Mouse (Mus musculus) left cerebral cortex, adult 11 months (tissue): ENCODE measurements around the gene Aoc1.

ENCODE experiments used
- DNase-seq: peaks from one replicate; pipeline ENCODE4 v3.0.0; 2022; ENCODE audit warnings: low spot score

The Aoc1 gene

DNA sequence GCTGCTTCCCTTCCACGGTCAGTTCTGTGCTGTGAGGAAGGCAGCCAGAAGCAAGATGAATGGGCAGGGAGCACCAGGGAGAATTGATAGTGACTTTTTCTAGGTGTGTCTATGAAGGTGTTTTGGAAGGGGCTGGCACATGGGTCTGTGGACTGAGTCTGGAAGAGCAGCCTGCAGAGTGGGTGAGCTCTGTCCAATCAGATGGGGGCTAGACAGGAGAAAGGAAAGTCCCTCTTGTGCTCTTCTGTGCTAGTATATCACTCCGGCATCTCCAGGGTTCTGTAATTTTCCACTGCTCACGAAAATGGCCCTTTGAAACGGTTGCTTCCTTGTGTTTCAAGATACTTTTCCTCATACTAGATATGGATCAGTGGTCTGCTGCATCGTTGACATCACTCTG lies at the start of gene Aoc1:
Gene Aoc1 (plus strand): TSS at position 301 of the 400 bp plus-strand sequence.
- DNase-seq = no peak

DNA sequence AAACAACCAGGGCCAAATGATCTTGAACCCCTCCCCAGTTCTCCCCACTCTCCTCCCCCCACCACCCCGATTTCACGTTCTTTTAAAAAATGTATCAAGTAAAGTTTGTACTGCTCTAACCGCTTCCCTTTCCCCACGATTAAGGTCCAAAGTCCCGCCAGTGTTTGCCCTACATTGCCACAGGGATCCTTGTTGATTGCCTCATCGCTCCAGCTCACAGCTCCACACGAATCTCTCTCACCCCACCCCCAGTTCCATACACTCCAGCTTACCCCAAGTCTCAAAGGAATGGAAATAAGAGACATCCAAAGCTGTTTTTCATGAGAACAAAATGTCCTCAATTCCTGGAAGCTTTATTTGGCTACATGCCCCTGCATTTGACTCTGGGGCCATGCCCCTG lies 47.7 kb upstream of the Aoc1 start:
- no peak for DNase-seq

DNA sequence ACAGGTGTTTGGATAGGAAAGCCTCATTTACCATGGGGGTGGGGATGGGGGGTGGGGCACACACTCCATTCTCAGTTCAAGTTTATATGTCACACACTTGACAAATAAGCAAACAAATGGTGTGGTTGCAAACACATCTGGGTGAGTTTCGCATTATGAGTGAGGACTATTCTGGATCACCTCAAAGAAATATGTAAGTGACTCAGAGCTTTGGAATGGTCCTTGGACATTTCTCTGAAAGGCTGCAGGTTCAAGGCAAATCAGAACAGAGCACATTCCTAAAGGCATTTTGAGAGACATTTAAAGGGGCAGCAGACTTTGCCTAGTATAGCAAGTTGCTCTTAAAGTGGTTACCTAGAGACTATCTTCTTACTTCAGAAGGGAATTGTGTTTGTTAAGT lies 43.7 kb upstream of the Aoc1 start:
- no peak for DNase-seq

DNA sequence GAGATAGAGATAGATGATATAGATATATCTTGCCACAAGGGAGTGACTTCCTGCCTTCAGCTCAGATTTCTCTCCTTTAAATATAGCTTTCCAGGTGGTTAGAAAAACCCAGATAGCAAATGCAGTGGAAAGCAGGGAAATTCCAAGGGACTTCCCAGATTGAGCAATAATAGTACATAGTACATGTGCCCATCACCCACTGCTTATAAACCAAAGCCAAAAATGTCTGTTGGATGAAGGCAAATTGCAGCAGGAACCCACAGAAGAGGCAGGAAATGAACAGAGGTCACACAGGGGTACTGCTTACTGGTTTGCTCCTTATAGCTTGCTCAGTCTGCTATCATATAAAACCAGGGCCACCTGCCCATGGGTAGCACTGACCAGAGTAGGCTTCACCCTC lies 43.0 kb upstream of the Aoc1 start:
- no peak for DNase-seq

DNA sequence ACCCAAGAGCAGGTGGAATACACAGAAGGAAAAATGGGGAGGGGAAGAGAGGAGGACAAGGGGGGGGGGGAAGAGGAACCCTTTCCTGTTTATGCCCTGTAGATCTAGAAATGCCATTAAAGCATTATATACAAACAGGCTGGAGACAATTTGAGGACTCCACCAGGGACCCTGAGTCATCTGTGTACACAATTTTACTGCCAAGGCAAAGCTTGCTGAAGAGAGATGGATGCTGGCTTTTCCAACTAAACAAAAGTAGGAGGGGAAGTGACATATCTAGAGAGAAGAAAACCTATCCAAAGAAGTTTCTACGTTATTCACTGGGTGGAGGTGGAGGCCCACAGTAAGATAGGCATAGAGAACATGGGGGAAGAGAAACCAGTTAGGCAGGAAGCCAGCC lies 42.5 kb upstream of the Aoc1 start:
- no peak for DNase-seq

DNA sequence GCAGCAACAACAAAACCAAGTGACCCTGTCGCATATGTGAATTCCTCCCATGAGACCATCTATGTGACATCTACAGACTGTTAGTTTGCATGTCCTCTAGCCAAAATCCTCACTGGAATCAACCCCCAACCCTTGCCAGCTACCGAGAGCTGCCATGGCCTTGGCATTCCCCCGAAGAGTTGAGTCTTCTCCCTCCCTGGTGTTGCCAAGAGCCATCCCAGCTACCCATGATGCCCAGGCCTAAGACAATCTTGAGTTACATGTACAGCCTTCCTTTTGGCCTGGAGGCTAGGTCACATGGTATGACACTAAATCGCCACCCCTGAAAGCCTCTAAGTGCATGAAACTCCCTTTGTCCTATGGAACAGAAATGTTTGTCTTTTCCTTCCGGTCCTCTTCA lies 41.6 kb upstream of the Aoc1 start:
- no peak for DNase-seq

DNA sequence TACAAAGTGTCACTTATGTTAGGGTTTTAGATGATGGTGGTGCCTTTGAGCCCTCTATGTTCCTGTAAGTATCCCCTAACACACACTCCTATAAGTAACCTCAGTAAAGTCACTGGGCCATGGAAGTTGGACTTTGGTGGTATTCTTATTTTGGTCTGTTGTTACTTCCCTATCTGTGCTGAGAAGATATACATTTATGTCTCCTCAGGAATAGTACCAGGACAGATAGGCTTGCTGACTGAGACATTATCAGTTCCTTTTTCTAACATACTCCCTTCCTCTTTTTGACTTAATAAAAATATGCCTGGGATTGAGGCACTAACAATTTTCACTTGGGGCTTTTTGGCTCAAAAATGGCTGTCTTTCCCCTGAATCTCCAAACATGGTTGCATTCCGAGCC lies 40.3 kb upstream of the Aoc1 start:
- DNase-seq = no peak

DNA sequence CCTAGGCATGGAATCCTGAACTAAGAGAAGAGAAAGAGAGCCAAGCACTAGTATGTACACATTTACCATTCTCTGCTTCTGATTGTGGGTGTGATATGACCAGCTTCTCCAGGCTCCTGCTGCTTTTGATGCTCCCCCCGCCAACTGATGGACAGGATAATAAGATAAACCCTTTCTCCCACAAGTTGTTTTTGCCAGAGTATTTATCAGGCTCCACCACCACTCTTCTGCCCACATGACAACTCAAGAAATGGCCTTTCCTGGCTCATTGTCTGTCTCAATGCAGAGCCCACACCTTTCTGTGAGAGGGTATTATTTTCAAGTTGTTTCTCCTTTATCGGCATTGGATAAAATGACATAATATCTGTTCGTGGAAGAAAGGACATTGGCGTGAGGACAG lies 39.2 kb upstream of the Aoc1 start:
- no peak for DNase-seq

DNA sequence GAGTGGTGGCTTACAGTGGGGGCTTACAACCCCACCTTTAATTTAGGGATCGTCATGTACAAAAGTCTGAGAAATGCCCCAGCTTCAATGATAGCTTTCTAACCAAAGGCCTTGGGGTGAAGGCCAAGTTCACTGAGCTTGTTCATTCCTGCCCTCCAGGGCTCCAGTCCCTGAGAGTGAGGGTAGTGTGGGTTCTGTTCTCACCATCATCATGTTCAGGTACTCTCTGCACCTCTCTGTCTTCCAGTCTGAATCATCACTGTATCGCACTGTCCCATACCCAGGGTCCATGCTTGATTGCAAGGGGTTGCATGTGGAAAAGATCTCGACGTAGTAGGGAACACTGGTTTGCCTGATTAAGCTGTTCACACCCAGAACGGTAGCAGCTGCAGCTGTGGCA lies 37.5 kb upstream of the Aoc1 start:
- no peak for DNase-seq

DNA sequence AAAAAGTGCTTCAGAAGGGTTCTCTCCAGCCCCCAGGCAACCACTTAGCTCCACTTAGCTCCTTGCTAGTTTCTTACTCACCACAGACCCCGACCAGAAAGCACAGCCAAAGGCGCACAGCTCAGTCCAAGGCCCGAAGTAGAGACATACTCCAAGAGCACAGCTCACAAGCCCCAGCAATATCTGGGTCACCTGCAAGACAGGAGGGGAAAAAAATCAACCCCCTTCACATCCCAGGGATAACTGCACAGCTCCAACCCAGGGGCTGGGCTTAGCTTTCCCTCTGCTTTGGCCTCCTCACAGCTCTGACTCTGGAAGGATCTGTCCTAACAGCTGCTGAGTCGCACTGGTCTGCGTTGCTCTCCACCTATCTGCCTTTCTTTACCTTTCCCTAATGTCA lies 36.5 kb upstream of the Aoc1 start:
- DNase-seq = no peak

DNA sequence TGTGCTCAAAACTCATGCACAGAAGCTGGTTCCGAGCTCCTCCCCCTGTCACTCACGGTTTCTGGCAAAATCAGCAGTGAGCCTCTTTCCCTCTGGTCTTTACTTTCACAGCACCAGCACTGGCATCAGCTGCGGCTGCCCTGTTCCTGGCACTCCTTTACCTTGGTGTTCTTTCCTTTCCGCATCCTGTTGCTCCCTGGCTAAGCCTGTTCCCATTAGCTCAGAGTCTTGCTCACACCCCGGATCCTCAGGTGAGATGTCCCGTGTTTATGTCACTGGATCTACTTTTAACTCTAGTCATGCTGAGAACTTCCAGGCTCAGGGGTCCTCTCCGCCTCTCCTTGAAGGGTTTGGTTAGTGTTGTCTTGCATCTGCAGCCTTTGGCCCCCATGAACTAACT lies 35.2 kb upstream of the Aoc1 start:
- DNase-seq = no peak

DNA sequence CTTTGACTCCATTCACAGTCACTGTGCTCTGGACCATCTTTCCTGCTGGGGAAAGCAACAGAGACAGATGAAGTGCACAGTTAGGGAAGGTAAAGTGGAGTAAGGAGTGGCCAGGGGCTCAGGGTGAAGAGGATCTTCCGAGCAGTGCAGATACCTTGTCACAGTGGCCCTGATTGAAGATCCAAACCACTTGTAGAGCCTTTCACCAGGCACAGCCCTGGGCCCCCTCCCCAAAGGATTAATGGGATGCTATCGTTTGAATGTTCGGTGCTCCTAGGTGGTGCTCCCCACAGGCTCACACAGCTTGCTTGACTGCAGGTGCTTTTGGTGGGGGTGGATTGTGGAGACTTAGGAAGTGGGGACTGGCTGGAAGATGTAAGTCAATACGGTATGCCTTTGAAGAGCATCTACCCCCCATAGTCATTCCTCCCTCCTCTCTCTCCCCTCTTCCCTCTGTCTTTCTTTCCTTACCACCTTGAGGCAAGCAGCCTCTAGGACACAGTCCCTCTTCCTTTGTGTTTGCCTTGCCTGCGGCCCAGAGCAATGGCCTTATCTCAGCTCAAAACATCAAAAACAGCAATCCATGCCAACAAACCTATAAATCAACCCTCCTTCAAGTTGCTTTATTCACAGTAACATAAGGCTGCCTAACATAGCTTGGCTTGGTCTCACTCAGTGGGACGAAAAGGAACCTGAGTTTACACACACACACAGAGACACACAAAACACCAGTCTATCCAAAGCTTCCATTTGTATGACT lies 34.2 kb upstream of the Aoc1 start:
- DNase-seq = no peak

DNA sequence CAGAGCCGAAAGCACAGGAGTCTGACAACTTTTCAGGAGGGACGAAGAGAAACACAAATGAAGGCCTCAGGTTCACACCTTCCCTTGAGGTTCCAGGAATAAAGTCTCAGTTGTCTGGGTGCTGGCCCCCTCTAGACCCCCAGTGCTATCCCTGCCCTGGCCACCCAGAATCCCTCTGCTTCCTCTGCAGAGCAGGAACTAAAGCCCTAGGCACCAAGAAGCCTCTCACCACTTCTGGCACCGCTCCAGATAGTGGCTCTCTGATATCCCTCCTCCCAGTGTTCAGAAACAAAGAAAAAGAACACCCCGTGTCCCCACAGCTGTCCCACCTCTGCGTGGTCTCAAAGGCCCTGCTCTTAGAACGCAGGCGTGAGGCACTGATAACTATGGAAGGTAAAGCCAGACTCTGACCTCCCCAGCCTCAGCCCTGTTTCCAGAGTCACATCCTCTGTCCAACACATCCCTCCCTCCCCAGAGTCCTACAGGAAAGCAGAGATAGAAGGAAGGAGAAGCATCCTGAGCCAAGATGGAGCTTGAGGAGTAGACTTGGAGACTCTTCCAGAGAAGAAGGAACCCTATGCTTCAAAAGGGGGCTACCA lies 32.2 kb upstream of the Aoc1 start, which contains the start of gene Tmem176a:
Gene Tmem176a (plus strand): TSS at position 549 of the 599 bp plus-strand sequence.
- DNase-seq = no peak

DNA sequence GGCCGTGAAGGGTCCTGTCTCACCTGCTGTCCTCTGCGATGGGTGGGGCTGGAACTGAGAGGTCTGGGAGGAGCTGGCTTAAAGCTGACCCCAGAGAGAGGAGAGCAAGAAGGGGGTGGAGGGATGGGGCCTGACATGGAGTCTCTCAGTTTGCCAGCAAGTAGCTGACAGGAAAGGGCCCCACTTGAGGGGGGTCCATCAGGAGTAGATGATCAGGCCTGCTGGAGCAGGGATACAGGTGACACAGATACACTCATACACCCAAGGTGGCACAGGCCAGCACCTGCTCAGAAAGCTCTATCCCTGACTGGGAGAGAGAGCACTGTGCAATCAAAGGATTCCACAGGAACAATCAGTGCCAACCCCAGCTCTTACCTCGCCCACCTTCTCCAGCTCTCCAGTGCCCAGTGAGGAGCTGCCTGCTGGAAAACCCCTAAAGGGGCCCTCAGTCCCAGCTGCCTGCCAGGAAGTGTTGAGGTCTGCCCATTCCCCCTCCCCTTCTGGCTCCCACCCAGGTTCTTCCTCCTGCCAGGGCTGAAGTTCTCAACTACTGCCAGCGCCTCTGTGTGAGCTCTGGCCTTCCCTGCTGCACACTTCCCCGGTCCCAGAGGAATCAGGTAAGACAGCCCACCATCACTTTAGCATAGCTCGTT lies 31.6 kb upstream of the Aoc1 start, which contains the start of gene Tmem176b:
Gene Tmem176b (minus strand): TSS at position 524 of the 653 bp plus-strand sequence.
- peak; percentile 71 for DNase-seq

DNA sequence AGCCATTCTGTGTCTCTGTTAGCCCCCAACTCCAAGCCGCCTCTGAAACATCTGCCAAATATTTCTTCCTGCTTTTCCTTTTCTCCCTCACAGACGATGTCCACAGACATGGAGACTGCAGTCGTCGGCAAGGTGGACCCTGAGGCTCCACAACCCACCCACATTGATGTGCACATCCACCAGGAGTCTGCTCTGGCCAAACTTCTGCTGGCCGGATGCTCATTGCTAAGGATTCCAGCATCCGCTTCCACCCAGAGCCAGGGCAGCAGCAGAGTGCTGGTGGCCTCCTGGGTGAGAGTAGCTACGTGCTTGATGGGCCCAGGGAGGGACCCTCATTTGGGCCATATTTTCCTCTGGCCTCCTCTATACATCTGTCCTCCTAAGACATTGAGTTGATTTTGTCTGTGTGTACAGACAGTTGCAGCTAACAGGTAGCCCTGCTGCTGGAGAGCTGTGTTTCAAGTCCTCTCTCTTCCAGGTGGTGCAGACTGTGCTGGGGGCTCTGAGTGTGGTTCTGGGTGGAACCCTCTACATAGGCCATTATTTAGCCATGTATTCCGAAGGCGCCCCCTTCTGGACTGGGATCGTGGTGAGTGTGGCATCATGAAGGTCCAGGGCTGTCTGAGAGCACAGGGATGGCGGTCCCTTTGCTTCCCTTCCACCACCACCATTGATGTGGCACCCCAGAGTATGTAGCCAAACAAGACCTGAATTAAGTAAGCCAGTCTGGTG lies 30.4 kb upstream of the Aoc1 start:
- DNase-seq = no peak

DNA sequence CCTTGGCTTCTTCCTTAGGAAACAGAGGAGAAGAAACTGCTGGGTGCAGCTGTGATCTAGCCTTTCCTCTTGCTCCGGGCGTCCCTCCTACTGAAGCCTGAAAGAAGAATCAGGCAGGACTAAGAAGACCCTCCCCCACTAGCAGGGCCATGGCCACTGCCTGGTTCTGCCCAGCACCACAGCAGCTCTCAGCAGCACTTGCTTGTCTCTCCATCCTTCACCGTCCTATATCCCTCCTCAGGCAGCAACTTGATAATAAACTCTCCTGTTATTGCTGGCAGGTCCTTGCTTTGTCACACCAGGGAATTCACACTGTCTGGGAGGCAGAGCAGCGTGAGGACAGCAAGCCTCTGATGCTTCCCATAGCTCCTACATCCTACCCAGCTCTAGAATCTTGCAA lies 27.6 kb upstream of the Aoc1 start:
- no peak for DNase-seq

DNA sequence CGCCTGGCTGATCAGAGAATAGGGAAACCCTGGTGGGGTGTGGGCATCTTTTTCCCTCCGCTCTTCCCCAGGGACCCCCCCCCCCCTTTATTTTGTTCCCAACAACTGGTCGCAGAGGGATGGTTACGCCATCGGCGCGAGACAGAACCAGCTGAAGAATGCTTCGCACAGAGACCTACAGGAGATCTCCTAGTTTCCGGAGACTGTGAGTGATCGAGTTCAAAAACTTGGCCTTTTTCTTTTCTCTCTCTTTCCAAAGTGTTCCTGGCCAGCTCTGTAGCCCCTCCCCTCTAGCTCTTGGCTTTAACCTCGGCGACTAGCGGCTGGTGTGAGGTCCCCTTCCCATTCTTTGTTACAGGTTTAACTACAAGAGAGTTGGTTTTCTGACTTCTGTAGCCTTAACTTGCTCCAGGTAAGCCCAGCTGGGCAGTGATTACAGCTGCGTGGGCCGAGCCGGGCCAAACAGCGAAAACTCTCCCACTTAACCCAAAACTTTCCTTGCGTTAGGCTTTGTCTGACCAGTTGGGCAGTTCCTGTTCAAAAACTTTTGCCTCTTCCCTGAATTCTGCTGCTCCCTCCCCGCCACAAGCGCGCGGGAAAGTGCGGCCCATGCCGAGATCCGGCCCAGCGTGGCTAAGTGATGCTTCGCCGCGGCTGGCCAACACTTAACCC lies 20.7 kb upstream of the Aoc1 start:
- no peak for DNase-seq

DNA sequence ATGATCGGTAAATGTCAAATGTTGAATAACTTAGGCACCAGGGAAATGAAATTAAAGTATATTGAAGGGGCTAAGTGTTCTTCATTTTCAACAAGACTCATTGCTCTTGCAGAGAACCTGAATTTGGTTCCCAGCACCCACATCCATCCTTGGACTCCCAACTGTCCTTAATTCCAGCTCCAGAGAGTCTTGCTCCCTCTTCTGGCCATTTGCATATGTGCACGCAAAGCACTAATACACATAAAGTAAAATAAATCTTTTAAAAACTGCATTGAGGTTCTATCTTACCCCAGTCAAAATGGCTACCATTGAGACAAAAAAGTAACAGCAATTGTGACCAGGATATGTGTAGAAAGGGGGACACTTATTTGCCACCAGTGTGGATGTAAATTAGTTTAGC lies 18.5 kb upstream of the Aoc1 start:
- DNase-seq = no peak

DNA sequence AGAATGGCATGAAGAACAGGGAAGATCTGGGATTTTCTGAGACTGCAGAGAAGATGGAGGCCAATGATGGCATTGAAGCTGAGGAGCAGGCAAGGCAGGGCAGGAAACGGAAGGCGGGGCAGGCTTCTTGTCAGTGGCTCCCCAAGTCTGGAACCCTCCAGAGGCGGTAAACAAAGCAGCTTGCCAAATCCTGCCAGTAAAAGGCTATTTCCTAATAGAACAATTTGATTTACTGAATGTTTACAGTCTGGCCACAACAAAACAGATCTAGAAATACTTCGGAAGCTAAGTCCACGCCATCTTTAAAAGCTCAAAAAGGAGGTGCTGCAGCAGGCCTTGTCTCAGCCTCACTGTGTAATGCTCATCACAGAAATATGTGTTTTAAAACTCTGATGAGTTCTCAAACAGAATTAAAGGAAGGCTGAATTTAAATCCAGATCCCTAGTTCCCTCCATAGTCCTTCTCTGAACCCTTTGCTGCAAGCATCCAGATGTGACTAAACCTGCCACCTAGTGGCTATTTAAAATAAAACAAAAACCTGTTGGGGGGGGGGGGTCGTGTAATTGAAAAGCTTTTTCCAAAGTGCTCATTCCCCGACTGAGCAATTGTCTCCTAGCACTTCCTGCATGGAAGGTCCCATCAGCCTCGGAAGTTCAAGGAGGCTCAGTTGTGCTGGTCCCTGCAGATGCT lies 14.9 kb upstream of the Aoc1 start:
- no peak for DNase-seq

DNA sequence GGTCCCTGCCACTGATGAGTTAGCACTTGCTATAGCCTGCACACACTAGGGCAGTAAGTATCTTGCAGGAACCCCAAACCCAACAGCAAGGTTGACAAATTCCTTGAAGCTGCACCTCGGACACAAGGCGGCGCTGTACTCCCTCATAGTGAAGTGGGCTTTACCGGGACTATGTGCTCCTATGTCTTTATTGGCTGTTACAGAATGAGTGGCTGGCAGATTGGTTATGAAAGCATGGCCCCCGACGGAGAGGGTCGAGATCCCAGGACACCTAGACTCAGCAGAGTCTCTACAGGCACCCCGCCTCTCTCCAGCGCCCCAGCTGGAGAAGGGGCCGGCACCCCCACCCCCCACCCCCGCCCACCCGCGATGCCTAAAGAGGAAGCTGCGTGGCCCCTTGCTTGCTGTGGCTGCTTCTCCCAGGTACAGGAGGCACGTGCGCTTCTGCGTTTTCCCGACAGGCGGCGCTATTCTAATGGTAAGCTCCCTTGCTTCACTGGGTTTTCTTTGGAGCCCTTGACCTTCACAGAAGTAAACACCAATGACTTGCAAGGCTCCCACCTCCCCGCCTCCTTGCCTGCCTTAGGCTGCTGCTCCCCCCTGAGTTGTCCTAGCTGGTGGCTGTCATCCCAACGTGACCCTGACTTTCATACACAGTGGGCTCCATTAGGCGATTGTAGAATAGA lies 12.4 kb upstream of the Aoc1 start:
- DNase-seq = peak; percentile 30

DNA sequence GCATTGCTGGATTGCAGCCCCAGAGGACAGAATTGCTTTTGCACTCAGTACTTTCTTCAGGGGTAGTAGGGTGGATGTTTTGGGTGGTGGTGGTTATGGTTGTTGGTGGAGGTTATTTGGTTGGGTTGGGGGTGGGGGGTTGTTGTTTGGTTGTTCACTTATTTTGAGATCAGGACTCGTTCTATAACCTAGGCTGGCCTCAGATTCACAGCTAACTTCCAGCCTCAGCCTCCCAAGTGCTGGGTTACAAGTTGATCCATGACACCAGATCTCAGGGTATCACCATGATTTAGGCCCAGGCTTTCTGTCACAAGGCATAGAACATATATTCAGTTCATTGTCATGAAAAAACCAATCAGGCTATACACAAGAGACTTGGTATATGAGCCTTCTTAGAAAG lies 11.8 kb upstream of the Aoc1 start:
- DNase-seq = no peak
